Mouse (Mus musculus) embryonic facial prominence, embryonic 14.5 days (tissue): ENCODE results near the gene Zdhhc13. TPM values are rescaled to one million over a fixed set of nuclear protein-coding genes. Genes with fewer than 3 reads are reported as not detected.

Experiments used
- ATAC-seq: fragments of 200-750 bp; cut with Nextera tagmentation; 2 replicates; pipeline ENCODE4 v1.8.0; 2017; ENCODE audit warnings: low read depth, moderate number of reproducible peaks, moderate TSS enrichment
- DNase-seq: peaks from one replicate; pipeline ENCODE4 v3.0.0-alpha.2; 2015; ENCODE audit warnings: low spot score
- H3K27ac ChIP-seq: fragments of 300-500 bp; sonication (generic); replicated peaks from 2 replicates; pipeline ENCODE4 v1.5.1; 2014; ENCODE audit warnings: low read depth, mild to moderate bottlenecking, low read length, moderate library complexity
- H3K27me3 ChIP-seq: fragments of 300-500 bp; sonication (generic); replicated peaks from 2 replicates; pipeline ENCODE4 v1.6.1; 2014; ENCODE audit warnings: low read length; ENCODE audit not compliant: control insufficient read depth, insufficient read depth
- H3K36me3 ChIP-seq: fragments of 300-500 bp; sonication (generic); 2 replicates; pipeline ENCODE4 v1.6.1; 2014; ENCODE audit warnings: low read length, mixed read lengths; ENCODE audit not compliant: control insufficient read depth, insufficient read depth
- H3K4me1 ChIP-seq: fragments of 300-500 bp; sonication (generic); 2 replicates; pipeline ENCODE4 v1.6.1; 2014; ENCODE audit warnings: antibody characterized with exemption, low read length; ENCODE audit not compliant: control insufficient read depth, insufficient read depth
- H3K4me2 ChIP-seq: fragments of 300-500 bp; sonication (generic); 2 replicates; pipeline ENCODE4 v1.6.1; 2014; ENCODE audit warnings: low read depth, mild to moderate bottlenecking, low read length, moderate library complexity, mixed read lengths
- H3K4me3 ChIP-seq: fragments of 300-500 bp; sonication (generic); 2 replicates; pipeline ENCODE4 v1.5.1; 2014; ENCODE audit warnings: low read depth, mild to moderate bottlenecking, low read length
- H3K9ac ChIP-seq: fragments of 300-500 bp; sonication (generic); 2 replicates; pipeline ENCODE4 v1.6.1; 2014; ENCODE audit warnings: low read depth, mild to moderate bottlenecking, low read length, moderate library complexity, mixed read lengths
- H3K9me3 ChIP-seq: fragments of 300-500 bp; sonication (generic); 2 replicates; pipeline ENCODE4 v1.6.1; 2016; ENCODE audit warnings: low read length; ENCODE audit not compliant: control insufficient read depth
- WGBS: fragments of 180-500 bp; shearing (Covaris S2); extraction: QIAGEN DNeasy Blood & Tissue Kit; methylation state at CpG from one replicate; pipeline ENCODE4 v1.1.7; 2014; 5-methylcytosine and 5-hydroxymethylcytosine counted together
- polyA plus RNA-seq: library from polyadenylated mRNA; unstranded; fragments of >200 nt; fragmentation: Nextera tagmentation; extraction: Ambion mirVana; gene quantifications from 2 replicates; pipeline ENCODE4 v1.2.1, GENCODE M21; 2014

Zdhhc13 gene
- polyA plus RNA-seq, 1 experiment from 2014 or later, result 36.5 TPM

DNA sequence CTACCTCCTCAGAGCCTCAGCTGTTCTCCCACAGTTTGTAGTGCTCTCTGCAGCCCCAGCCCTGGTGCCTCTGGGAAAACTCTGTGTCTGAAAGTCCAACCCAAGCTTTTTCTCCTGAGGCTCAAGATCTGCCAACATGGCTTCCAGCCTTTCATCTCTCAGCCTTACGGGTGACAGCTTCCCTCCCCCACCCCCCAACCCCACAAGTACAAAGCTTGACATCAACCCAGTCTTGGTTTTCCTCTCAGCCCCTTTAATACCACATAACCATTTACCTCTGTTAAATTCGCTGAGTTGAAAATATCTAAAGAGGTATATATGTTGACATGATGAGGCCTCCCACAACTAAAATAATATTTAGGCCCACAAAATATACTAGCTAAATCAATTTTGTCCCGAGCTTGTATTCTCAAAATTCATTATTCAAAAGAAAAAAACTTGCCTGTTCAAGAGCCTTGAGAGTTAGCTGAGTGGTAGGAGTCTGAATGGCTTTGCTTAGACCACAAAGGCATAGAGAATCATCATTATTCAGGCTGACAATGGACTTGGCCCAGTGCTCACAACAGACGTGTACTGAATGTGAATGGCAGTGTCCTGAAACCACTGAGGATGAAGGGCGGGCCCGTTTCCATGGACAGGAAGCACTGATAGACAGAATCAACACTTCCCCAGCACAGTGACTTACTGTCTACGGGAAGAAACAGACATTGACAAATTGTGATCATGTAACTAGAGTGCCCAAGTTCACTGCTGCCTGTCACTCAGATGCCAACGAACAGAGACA lies 10.9 kb upstream of the Zdhhc13 start:
- ATAC-seq, result no peak
- Histone ChIP-seq H3K4me3 (no peak overlapping the region), H3K9ac (no peak overlapping the region), H3K27ac (no peak overlapping the region), H3K4me2 (no peak overlapping the region), H3K9me3 (no peaks in the 10 kb centered on the region), H3K4me1 (no peaks in the 10 kb centered on the region), H3K27me3 (no peaks in the 10 kb centered on the region), H3K36me3 (no peaks in the 10 kb centered on the region)
- 63% methylated on average over 8 of the region's 8 CpGs for WGBS
- DNase-seq, result no peak

DNA sequence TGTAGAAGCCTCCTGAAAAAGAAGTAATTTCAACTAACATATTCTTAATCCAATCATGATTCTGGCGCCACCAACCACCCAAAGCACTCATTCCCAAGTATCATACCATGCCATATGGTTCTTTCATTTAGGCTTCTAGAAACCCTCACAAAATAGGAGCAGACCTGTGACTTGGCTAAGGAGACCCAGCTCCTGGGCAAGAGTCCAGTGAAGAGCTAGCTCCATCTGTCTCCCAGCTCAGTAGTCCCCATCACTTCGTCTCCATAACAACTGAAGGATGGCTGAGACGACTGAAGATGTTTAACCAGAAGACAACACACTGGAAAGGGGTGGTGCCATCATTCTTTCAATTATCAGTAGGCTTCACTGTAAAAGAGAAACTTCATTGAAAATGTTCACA lies 9.7 kb upstream of the Zdhhc13 start:
- Histone ChIP-seq H3K9ac (no peak overlapping the region), H3K36me3 (no peaks in the 10 kb centered on the region), H3K9me3 (no peaks in the 10 kb centered on the region), H3K27me3 (no peaks in the 10 kb centered on the region), H3K4me3 (no peak overlapping the region), H3K4me1 (no peaks in the 10 kb centered on the region), H3K4me2 (no peak overlapping the region), H3K27ac (no peak overlapping the region)
- ATAC-seq (no peak), DNase-seq (no peak)
- WGBS, result 77% methylated on average over 3 of the region's 3 CpGs

DNA sequence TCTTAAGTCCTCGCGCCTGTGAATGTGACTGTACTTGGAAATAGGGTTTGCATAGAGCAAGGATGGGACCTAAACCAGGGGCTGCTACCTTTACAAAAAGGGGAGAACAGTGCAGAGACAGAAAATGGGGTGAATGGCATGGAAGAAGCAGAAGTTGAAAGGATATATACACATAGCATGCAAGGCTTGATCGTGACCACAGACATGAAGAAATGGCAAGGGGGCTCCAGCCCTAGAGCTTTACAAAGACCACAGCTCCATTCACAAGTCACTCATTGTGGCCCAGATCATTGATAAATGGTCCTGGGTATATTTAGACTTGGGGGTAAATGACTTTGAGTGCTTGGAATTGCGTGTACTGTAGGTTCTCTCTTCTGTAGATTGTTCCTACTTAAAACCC lies 6.4 kb upstream of the Zdhhc13 start:
- no peak for ATAC-seq
- no peak for DNase-seq
- WGBS, result 83% methylated on average over 4 of the region's 4 CpGs
- H3K27me3 ChIP-seq, result no peaks in the 10 kb centered on the region
- H3K4me2 ChIP-seq, result no peak overlapping the region
- H3K9me3 ChIP-seq, result no peaks in the 10 kb centered on the region
- no peak overlapping the region for H3K4me3 ChIP-seq
- H3K36me3 ChIP-seq, result no peaks in the 10 kb centered on the region
- no peak overlapping the region for H3K27ac ChIP-seq
- no peak overlapping the region for H3K9ac ChIP-seq
- H3K4me1 ChIP-seq, result no peaks in the 10 kb centered on the region

DNA sequence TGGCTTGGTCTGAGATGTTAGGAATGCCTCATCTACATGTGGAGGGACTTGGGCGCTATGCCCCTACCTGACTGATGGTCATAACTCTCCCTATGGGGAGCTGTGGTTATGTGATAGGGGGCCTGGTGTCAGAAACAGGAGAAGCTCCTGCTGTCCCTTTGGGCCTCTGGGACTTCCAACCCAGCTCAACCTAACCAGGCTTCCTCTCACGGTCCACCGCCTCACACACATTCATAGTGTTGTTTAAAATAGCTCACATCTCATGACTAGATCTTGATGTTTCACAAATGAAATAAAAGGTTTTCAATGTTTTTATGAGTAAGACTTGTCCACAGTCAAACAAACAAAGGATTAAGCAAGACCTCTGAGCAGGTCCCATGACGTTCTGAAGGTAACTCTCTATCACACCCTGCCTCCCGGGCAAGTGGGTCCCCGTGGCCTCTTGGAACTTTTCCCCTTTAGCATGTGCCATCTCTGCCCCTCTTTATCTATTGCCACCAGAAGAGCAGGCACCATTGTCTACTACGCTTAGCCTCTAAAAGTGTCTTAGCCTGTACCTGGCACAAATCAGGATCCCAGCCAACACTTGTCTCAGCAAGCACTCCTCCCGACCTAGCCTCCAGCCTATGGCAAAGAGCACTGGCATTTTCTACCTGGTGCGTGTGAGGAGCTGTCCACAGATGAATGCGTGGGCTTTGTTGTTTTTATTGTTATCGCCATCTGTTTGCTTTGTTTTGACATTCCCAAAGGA lies 3.9 kb upstream of the Zdhhc13 start:
- H3K4me2 ChIP-seq, result no peak overlapping the region
- H3K4me1 ChIP-seq, result peaks cover 5% of the 10 kb centered on the region; the same call in 1 of the 2 replicates
- no peaks in the 10 kb centered on the region for H3K9me3 ChIP-seq
- WGBS, result 78% methylated on average over 11 of the region's 11 CpGs
- H3K27me3 ChIP-seq, result no peaks in the 10 kb centered on the region
- no peak overlapping the region for H3K4me3 ChIP-seq
- H3K36me3 ChIP-seq, result no peaks in the 10 kb centered on the region
- no peak overlapping the region for H3K27ac ChIP-seq
- no peak for ATAC-seq
- no peak overlapping the region for H3K9ac ChIP-seq
- no peak for DNase-seq

DNA sequence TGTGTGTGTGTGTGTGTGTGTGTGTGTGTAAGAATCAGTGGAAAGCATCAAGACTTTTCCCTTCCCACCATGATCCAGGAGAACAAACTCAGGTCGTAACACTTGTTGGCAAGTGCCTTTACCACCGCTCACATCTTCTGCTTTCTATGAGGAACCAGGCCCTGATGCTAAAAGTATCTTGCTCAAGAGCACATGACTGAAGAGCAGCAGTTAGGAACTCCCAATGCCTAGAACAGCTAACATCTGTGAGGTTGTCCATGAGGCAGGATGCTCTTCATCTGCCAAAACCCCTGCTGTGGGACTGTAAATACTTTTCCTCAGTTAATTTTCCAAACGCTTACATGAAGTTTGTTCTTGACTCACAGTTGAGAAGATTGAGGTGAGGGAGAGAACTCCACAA lies 455 bp upstream of the Zdhhc13 start:
- H3K36me3 ChIP-seq, result no peaks in the 10 kb centered on the region
- H3K9ac ChIP-seq, result no peak overlapping the region
- 61% methylated on average over 3 of the region's 3 CpGs for WGBS
- H3K4me2 ChIP-seq, result peak overlapping the region; percentile 70
- H3K4me1 ChIP-seq, result peaks cover 12% of the 10 kb centered on the region; the same call in 1 of the 2 replicates
- DNase-seq (no peak), ATAC-seq (no peak)
- H3K27ac ChIP-seq, result no peak overlapping the region
- H3K9me3 ChIP-seq, result no peaks in the 10 kb centered on the region
- H3K4me3 ChIP-seq, result peak overlapping the region; percentile 75
- no peaks in the 10 kb centered on the region for H3K27me3 ChIP-seq

DNA sequence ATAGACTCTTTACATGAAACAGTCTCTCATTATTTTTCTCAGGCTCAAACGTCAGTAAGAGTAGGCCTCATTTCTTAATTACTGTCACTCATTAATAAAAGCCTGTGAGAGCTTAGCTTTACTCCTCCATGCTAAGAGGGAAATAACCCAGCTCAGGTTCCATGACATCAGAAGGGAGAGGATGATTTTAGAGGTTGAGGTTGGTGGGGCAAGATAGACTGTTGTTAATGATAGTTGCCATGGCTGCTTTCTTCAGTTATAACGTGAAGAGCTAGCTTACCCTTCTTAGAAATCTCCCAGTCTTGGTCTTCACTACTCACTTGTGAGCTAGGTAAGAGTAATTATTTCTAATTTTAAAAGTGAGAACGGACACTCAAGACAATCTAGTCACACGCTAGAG lies 1.3 kb downstream of the Zdhhc13 start:
- no peaks in the 10 kb centered on the region for H3K27me3 ChIP-seq
- H3K4me1 ChIP-seq, result peaks cover 12% of the 10 kb centered on the region; the same call in 1 of the 2 replicates
- no peak overlapping the region for H3K9ac ChIP-seq
- ATAC-seq (no peak), DNase-seq (no peak)
- H3K27ac ChIP-seq, result no peak overlapping the region
- no peak overlapping the region for H3K4me3 ChIP-seq
- no peaks in the 10 kb centered on the region for H3K36me3 ChIP-seq
- H3K4me2 ChIP-seq, result peak overlapping the region; percentile 70
- H3K9me3 ChIP-seq, result no peaks in the 10 kb centered on the region
- 67% methylated on average over 4 of the region's 4 CpGs for WGBS

DNA sequence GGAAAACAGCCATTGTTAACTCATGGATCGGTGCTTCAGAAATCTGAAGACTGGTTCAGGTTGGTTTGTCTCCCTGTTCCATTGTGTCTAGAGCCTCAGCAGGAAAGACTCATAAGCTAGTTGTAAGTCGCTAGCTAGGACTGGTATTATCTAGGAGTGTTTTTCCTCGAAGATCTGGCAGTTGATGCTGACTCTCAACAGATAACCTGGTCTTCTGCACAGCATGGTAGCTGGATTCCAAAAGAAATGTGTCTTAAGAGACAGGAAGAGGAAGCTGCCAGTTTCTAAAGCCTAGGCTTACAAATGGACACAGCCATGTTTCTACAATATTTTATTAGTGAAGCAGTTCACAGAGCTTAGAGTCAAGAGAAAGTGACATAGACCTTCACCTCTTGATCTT lies 2.6 kb downstream of the Zdhhc13 start:
- DNase-seq, result no peak
- H3K4me1 ChIP-seq, result peaks cover 12% of the 10 kb centered on the region; the same call in 1 of the 2 replicates
- no peaks in the 10 kb centered on the region for H3K27me3 ChIP-seq
- H3K9ac ChIP-seq, result no peak overlapping the region
- no peak overlapping the region for H3K27ac ChIP-seq
- no peaks in the 10 kb centered on the region for H3K9me3 ChIP-seq
- H3K4me2 ChIP-seq, result no peak overlapping the region
- H3K36me3 ChIP-seq, result peaks cover 6% of the 10 kb centered on the region; the same call in 1 of the 2 replicates
- WGBS, result 93% methylated on average over 3 of the region's 3 CpGs
- no peak overlapping the region for H3K4me3 ChIP-seq
- ATAC-seq, result no peak

DNA sequence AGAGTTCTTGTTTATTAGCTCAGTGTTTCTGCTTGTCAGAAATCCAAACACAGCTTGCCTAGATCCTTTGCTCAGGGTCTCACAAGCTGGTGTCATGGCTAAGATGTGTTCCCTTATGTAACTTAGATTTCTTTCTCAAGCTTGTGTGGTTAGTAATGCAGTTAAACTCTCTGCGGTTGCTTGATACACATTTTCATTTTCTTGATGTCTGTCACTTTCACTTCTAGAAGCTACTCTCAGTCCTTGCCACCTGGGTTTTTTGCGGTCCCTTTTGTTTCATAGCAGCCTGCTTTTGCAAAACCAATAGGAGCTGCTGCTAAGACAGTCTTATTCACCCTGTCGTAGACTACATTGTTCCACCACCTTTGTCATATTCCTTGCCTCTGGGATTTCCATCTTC lies 6.3 kb downstream of the Zdhhc13 start:
- peaks cover 20% of the 10 kb centered on the region for H3K36me3 ChIP-seq
- no peaks in the 10 kb centered on the region for H3K9me3 ChIP-seq
- DNase-seq (no peak), ATAC-seq (no peak)
- H3K4me1 ChIP-seq, result 0 out of 2 replicates have a peak, but pooled peaks cover 5% of the 10 kb centered on the region
- no peak overlapping the region for H3K4me3 ChIP-seq
- no peak overlapping the region for H3K9ac ChIP-seq
- WGBS, result 86% methylated on average over 3 of the region's 3 CpGs
- H3K4me2 ChIP-seq, result no peak overlapping the region
- no peak overlapping the region for H3K27ac ChIP-seq
- H3K27me3 ChIP-seq, result no peaks in the 10 kb centered on the region
